Mouse (Mus musculus): ENCODE measurements around the gene Krr1.
"Not testable (repeated sequence)": the region's sequence is repeated elsewhere in the genome, so short reads cannot be mapped to it uniquely, and the experiment has no call there.

Gene Krr1

DNA sequence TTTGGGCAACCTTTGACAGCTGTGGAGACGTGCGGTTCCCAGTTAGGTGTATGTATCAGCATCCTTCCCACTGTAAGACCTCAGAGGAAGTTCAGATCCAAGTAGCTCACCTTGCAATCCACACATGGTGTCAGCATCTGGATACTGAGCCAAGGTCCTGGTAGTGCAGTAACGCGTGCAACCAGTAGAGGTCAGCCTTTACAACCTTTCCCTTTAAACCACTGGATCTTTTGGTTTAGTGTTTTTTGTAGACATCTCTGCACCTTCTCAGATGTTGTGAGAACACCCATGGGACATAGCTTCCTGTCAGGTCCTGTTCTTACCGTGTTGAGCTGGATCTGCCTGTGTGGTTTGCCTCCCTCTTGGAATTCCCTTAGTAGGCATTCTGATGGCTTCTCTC is 5.1 kb downstream of the Krr1 start:
- DNase-seq (ENCODE audit: low read depth, low spot score), result peak; percentile 26

GRCm38 (mm10) chr10:111983070-111983469 is 10.6 kb downstream of the Krr1 start:
- no peak for DNase-seq (ENCODE audit: low read depth, low spot score)

DNA sequence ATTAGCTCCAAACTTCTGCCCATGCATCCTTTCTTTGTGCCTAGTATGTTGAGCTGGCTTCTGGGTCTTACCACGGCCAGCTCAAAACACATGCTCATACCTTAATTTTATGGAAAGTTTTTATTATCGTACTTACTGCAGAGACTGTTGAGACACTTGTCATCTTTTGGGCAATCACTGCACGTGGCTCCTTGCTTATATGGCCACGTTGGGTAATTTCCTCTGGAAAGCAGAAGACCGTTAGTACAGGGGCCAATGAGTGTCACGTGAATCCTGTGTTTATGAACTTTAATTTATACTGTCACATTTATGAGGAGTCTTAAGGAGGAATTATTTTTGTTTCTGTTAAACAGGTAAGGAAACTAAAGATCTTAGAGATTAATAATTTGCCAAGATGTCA is 14.0 kb downstream of the Krr1 start:
- DNase-seq (ENCODE audit: low read depth, low spot score), result no peak

- DNase-seq (ENCODE audit: low read depth, low spot score), result no peak
Observed at GRCm38 (mm10) chr10:111995803-111996548, 23.5 kb downstream of the Krr1 start.

DNA sequence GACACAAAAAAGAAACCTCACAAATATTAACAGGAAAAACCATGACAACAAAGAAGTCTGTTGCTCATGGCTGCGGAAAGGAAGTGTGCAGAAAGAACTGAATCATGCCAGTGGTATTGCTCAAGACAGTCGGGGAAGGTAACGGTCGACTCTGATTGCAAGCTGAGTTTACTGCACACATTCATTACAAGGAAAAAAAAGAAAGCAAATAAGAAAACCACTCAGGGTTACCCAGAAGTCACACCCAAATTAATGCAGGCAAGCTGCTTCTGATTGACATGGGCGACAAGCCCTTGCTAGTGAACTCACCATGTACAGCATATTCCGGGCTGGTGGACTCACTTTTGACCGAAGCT is 24.1 kb downstream of the Krr1 start:
- no peak for DNase-seq (ENCODE audit: low read depth, low spot score)

GRCm38 (mm10) chr10:111996911-111997347 is 24.5 kb downstream of the Krr1 start:
- no peak for DNase-seq (ENCODE audit: low read depth, low spot score)

DNA sequence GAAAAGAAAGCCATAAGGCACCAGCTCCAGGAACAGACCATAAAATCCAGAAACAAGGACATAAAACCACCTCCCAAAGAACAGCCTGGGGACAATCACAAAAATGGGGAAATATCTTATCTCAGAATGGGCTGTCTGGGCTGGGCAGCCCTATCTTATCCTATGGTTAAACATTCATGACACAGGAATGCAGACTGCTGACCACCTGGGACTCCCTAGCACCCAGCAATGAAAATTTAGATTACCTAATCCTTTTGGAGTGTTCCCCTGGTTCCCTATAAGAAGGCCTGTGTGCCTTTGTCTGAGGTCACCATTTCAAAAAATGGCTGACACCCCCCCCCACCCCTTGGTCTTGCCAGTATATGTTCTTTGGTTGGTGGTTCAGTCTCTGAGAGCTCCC is 25.2 kb downstream of the Krr1 start:
- DNase-seq (ENCODE audit: low read depth, low spot score), result no peak

DNA sequence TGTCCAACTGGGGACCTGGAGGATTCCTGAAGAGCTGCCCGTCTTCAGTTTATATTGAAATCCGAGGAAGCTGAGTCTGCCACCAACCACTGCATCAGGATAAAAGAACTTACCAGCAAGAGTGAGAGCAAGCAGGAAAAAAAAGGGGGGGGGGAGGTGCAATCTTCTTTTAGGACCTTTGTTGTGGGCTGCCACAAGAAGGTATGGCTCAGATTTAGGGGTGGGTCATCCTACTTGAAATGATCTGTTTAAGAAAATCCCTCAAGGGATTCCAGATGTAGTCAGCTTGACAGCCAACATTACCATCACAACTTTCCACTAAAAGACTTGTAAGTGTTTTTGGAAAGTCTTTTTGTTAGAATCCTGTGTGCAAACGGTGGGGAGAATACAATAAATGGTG is 27.3 kb downstream of the Krr1 start:
- DNase-seq (ENCODE audit: low read depth, low spot score), result no peak

GRCm38 (mm10) chr10:112000568-112000967 is 28.1 kb downstream of the Krr1 start:
- no peak for DNase-seq (ENCODE audit: low read depth, low spot score)

GRCm38 (mm10) chr10:112001350-112001749 is 28.9 kb downstream of the Krr1 start:
- DNase-seq (ENCODE audit: low read depth, low spot score), result no peak

DNA sequence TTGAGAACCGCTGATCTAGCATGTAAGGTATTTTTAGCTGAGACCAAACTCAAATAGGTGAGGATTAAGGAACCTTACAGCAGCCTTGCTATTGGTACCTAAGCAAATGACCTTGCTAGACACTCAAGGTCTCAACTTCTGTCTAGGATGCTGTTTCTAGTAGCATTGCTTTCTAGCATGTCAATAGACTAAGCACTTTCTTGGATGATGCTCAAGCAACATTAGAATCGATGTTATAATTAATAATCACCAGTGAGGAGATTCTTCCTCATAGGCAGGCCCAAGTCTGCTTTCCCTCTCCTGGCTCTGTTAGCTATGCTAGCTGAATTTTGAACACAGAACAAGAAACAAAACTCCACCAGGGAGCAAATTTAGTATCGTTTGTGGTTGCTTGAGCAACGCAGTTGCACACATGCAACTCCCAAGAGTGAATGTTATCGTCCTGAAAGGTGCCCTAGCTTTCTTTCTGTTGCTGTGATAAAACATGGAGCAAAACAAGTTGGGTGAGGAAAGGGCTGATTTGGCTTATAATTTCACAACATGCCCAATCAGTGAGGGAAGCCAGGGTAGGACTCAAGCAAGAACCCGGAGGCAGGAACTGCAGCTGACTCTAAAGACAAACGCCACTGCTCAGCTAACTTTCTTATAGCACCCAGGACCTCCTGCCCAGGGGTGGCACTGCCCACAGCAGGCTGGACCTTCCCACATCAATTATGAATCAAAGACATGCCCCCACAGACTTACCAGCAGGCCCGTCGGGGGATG is 29.5 kb downstream of the Krr1 start:
- no peak for DNase-seq (ENCODE audit: low read depth, low spot score)

- DNase-seq (ENCODE audit: low read depth, low spot score), result no peak
Observed at GRCm38 (mm10) chr10:112002544-112003215, 30.2 kb downstream of the Krr1 start, which contains the start of gene Glipr1. Gene Glipr1, minus strand, starts transcription at chr10:112002631.

GRCm38 (mm10) chr10:112009511-112009910 is 37.0 kb downstream of the Krr1 start:
- not testable (repeated sequence) for DNase-seq (ENCODE audit: low read depth, low spot score)

DNA sequence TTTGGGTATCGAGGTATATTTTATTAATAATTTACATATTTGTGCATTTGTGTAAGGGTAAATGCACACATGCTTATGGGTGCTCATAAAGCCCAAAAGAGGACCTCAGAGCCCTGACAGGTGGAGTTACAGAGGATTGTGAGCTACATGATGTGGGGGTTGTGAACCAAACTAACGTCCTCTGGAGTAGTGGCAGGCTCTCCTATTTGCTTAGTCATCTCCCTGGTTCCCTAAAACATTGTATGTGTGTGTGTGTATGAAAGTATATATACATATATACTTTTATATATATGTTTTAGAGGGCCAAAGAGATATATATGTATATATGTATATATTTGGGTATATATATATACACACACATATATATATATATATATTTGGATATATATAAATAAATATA is 51.1 kb downstream of the Krr1 start:
- no peak for DNase-seq (ENCODE audit: low read depth, low spot score)

GRCm38 (mm10) chr10:112028689-112029088 is 56.2 kb downstream of the Krr1 start:
- DNase-seq (ENCODE audit: low read depth, low spot score), result not testable (repeated sequence)

Measured in WW6 (cell line).